Mouse (Mus musculus): ENCODE data around the gene Il7r. TPM values are rescaled to one million over a fixed set of nuclear protein-coding genes. Genes with fewer than 3 reads are reported as not detected.

Il7r gene
- polyA plus RNA-seq, 1 experiment from 2014 or later: 1.1 TPM

- Histone ChIP-seq H3K4me1 (ENCODE audit: control insufficient read depth, low read depth, low read length) (no peaks in the 10 kb centered on the region), H3K4me2 (ENCODE audit: low read depth, low read length) (no peak overlapping the region), H3K27ac (ENCODE audit: low read length) (no peak overlapping the region), H3K36me3 (ENCODE audit: control insufficient read depth, insufficient read depth) (no peaks in the 10 kb centered on the region), H3K9me3 (replicated peaks; ENCODE audit: control insufficient read depth, low read length) (no peaks in the 10 kb centered on the region), H3K9ac (ENCODE audit: low read depth, low read length) (no peak overlapping the region), H3K4me3 (ENCODE audit: low read depth, low read length) (no peak overlapping the region), H3K27me3 (ENCODE audit: control insufficient read depth, insufficient read depth, low read depth, low read length) (no peaks in the 10 kb centered on the region)
- WGBS (ENCODE audit: insufficient replicate concordance): 62% methylated on average over 3 of the region's 3 CpGs
- no peak for ATAC-seq (ENCODE audit: low read depth)
Measured at GRCm38 (mm10) chr15:9523059-9523458, 6.9 kb downstream of the Il7r start.

GRCm38 (mm10) chr15:9492077-9492476, 37.9 kb downstream of the Il7r start:
- Histone ChIP-seq H3K27me3 (ENCODE audit: control insufficient read depth, insufficient read depth, low read depth, low read length) (no peaks in the 10 kb centered on the region), H3K4me2 (ENCODE audit: low read depth, low read length) (no peak overlapping the region), H3K9me3 (replicated peaks; ENCODE audit: control insufficient read depth, low read length) (no peaks in the 10 kb centered on the region), H3K9ac (ENCODE audit: low read depth, low read length) (no peak overlapping the region), H3K27ac (ENCODE audit: low read length) (no peak overlapping the region), H3K4me1 (ENCODE audit: control insufficient read depth, low read depth, low read length) (peaks cover 17% of the 10 kb centered on the region), H3K36me3 (ENCODE audit: control insufficient read depth, insufficient read depth) (no peaks in the 10 kb centered on the region), H3K4me3 (ENCODE audit: low read depth, low read length) (no peak overlapping the region)
- no peak for ATAC-seq (ENCODE audit: low read depth)
- 23% methylated on average over 3 of the region's 3 CpGs for WGBS (ENCODE audit: insufficient replicate concordance)

- no peaks in the 10 kb centered on the region for H3K36me3 ChIP-seq (ENCODE audit: control insufficient read depth, insufficient read depth)
- no peaks in the 10 kb centered on the region for H3K9me3 ChIP-seq (replicated peaks; ENCODE audit: control insufficient read depth, low read length)
- ATAC-seq (ENCODE audit: low read depth): peak; percentile 99
- H3K27me3 ChIP-seq (ENCODE audit: control insufficient read depth, insufficient read depth, low read depth, low read length): no peaks in the 10 kb centered on the region
- peak overlapping the region; percentile 20; the same call in 1 of the 2 replicates for H3K9ac ChIP-seq (ENCODE audit: low read depth, low read length)
- peak overlapping the region; percentile 83 for H3K27ac ChIP-seq (ENCODE audit: low read length)
- H3K4me3 ChIP-seq (ENCODE audit: low read depth, low read length): no peak overlapping the region
- WGBS (ENCODE audit: insufficient replicate concordance): 50% methylated on average over 2 of the region's 2 CpGs
- peaks cover 17% of the 10 kb centered on the region for H3K4me1 ChIP-seq (ENCODE audit: control insufficient read depth, low read depth, low read length)
- H3K4me2 ChIP-seq (ENCODE audit: low read depth, low read length): peak overlapping the region; percentile 37
Measured at GRCm38 (mm10) chr15:9489417-9490118, 40.4 kb downstream of the Il7r start.

- Histone ChIP-seq H3K9me3 (replicated peaks; ENCODE audit: control insufficient read depth, low read length) (no peaks in the 10 kb centered on the region), H3K27me3 (ENCODE audit: control insufficient read depth, insufficient read depth, low read depth, low read length) (no peaks in the 10 kb centered on the region), H3K9ac (ENCODE audit: low read depth, low read length) (no peak overlapping the region), H3K4me2 (ENCODE audit: low read depth, low read length) (no peak overlapping the region), H3K27ac (ENCODE audit: low read length) (no peak overlapping the region; the same call in 1 of the 2 replicates), H3K36me3 (ENCODE audit: control insufficient read depth, insufficient read depth) (no peaks in the 10 kb centered on the region), H3K4me1 (ENCODE audit: control insufficient read depth, low read depth, low read length) (peaks cover 24% of the 10 kb centered on the region), H3K4me3 (ENCODE audit: low read depth, low read length) (no peak overlapping the region)
- WGBS (ENCODE audit: insufficient replicate concordance): 40% methylated on average over 1 of the region's 1 CpGs
- 0 out of 2 replicates have a peak, but pooled peaks have one; percentile 14 for ATAC-seq (ENCODE audit: low read depth)
Measured at GRCm38 (mm10) chr15:9473188-9473587, 56.8 kb downstream of the Il7r start.

- peak; percentile 98 for ATAC-seq (ENCODE audit: low read depth)
- H3K4me1 ChIP-seq (ENCODE audit: control insufficient read depth, low read depth, low read length): peaks cover 24% of the 10 kb centered on the region
- H3K27me3 ChIP-seq (ENCODE audit: control insufficient read depth, insufficient read depth, low read depth, low read length): no peaks in the 10 kb centered on the region
- 18% methylated on average over 3 of the region's 3 CpGs for WGBS (ENCODE audit: insufficient replicate concordance)
- no peaks in the 10 kb centered on the region for H3K36me3 ChIP-seq (ENCODE audit: control insufficient read depth, insufficient read depth)
- 0 out of 2 replicates have a peak overlapping the region, but pooled peaks have one; percentile 17 for H3K4me3 ChIP-seq (ENCODE audit: low read depth, low read length)
- no peaks in the 10 kb centered on the region for H3K9me3 ChIP-seq (replicated peaks; ENCODE audit: control insufficient read depth, low read length)
- 0 out of 2 replicates have a peak overlapping the region, but pooled peaks have one; percentile 34 for H3K9ac ChIP-seq (ENCODE audit: low read depth, low read length)
- H3K27ac ChIP-seq (ENCODE audit: low read length): peak overlapping the region; percentile 94
- peak overlapping the region; percentile 57 for H3K4me2 ChIP-seq (ENCODE audit: low read depth, low read length)
Measured at GRCm38 (mm10) chr15:9472618-9473017, 57.4 kb downstream of the Il7r start.

- H3K4me2 ChIP-seq (ENCODE audit: low read depth, low read length): peak overlapping the region; percentile 57
- H3K9me3 ChIP-seq (replicated peaks; ENCODE audit: control insufficient read depth, low read length): no peaks in the 10 kb centered on the region
- no peaks in the 10 kb centered on the region for H3K27me3 ChIP-seq (ENCODE audit: control insufficient read depth, insufficient read depth, low read depth, low read length)
- peak overlapping the region; percentile 41 for H3K4me3 ChIP-seq (ENCODE audit: low read depth, low read length)
- peak; percentile 22; the same call in 1 of the 2 replicates for ATAC-seq (ENCODE audit: low read depth)
- peak overlapping the region; percentile 59 for H3K9ac ChIP-seq (ENCODE audit: low read depth, low read length)
- peak overlapping the region; percentile 87 for H3K27ac ChIP-seq (ENCODE audit: low read length)
- 11% methylated on average over 3 of the region's 3 CpGs for WGBS (ENCODE audit: insufficient replicate concordance)
- no peaks in the 10 kb centered on the region for H3K36me3 ChIP-seq (ENCODE audit: control insufficient read depth, insufficient read depth)
- H3K4me1 ChIP-seq (ENCODE audit: control insufficient read depth, low read depth, low read length): peaks cover 24% of the 10 kb centered on the region
Measured at GRCm38 (mm10) chr15:9472167-9472566, 57.8 kb downstream of the Il7r start.

GRCm38 (mm10) chr15:9471053-9471685, 58.8 kb downstream of the Il7r start:
- H3K27me3 ChIP-seq (ENCODE audit: control insufficient read depth, insufficient read depth, low read depth, low read length): no peaks in the 10 kb centered on the region
- H3K9ac ChIP-seq (ENCODE audit: low read depth, low read length): no peak overlapping the region
- H3K4me1 ChIP-seq (ENCODE audit: control insufficient read depth, low read depth, low read length): peaks cover 24% of the 10 kb centered on the region
- 78% methylated on average over 4 of the region's 4 CpGs for WGBS (ENCODE audit: insufficient replicate concordance)
- ATAC-seq (ENCODE audit: low read depth): no peak
- no peaks in the 10 kb centered on the region for H3K9me3 ChIP-seq (replicated peaks; ENCODE audit: control insufficient read depth, low read length)
- peak overlapping the region; percentile 13; the same call in 1 of the 2 replicates for H3K4me2 ChIP-seq (ENCODE audit: low read depth, low read length)
- H3K4me3 ChIP-seq (ENCODE audit: low read depth, low read length): no peak overlapping the region
- H3K27ac ChIP-seq (ENCODE audit: low read length): peak overlapping the region; percentile 66
- no peaks in the 10 kb centered on the region for H3K36me3 ChIP-seq (ENCODE audit: control insufficient read depth, insufficient read depth)

- ATAC-seq (ENCODE audit: low read depth): peak; percentile 57
- peak overlapping the region; percentile 52 for H3K4me2 ChIP-seq (ENCODE audit: low read depth, low read length)
- peaks cover 6% of the 10 kb centered on the region; the same call in 1 of the 2 replicates for H3K4me1 ChIP-seq (ENCODE audit: control insufficient read depth, low read depth, low read length)
- no peaks in the 10 kb centered on the region for H3K9me3 ChIP-seq (replicated peaks; ENCODE audit: control insufficient read depth, low read length)
- 19% methylated on average over 1 of the region's 1 CpGs for WGBS (ENCODE audit: insufficient replicate concordance)
- no peaks in the 10 kb centered on the region for H3K36me3 ChIP-seq (ENCODE audit: control insufficient read depth, insufficient read depth)
- no peak overlapping the region for H3K4me3 ChIP-seq (ENCODE audit: low read depth, low read length)
- H3K27ac ChIP-seq (ENCODE audit: low read length): peak overlapping the region; percentile 53
- peak overlapping the region; percentile 42; the same call in 1 of the 2 replicates for H3K9ac ChIP-seq (ENCODE audit: low read depth, low read length)
- no peaks in the 10 kb centered on the region for H3K27me3 ChIP-seq (ENCODE audit: control insufficient read depth, insufficient read depth, low read depth, low read length)
Measured at GRCm38 (mm10) chr15:9464039-9464438, 65.9 kb downstream of the Il7r start.

GRCm38 (mm10) chr15:9463521-9464027, 66.4 kb downstream of the Il7r start:
- Histone ChIP-seq H3K4me1 (ENCODE audit: control insufficient read depth, low read depth, low read length) (peaks cover 6% of the 10 kb centered on the region; the same call in 1 of the 2 replicates), H3K36me3 (ENCODE audit: control insufficient read depth, insufficient read depth) (no peaks in the 10 kb centered on the region), H3K4me2 (ENCODE audit: low read depth, low read length) (peak overlapping the region; percentile 52), H3K4me3 (ENCODE audit: low read depth, low read length) (no peak overlapping the region), H3K27ac (ENCODE audit: low read length) (peak overlapping the region; percentile 53), H3K9me3 (replicated peaks; ENCODE audit: control insufficient read depth, low read length) (no peaks in the 10 kb centered on the region), H3K9ac (ENCODE audit: low read depth, low read length) (peak overlapping the region; percentile 42), H3K27me3 (ENCODE audit: control insufficient read depth, insufficient read depth, low read depth, low read length) (no peaks in the 10 kb centered on the region)
- ATAC-seq (ENCODE audit: low read depth): peak; percentile 92
- WGBS (ENCODE audit: insufficient replicate concordance): 16% methylated on average over 7 of the region's 7 CpGs
